Mouse (Mus musculus) myocyte (in vitro differentiated cells): ENCODE results near the gene Camta1.

Experiments
- CEBPB ChIP-seq: IDR thresholded peaks from 2 replicates; pipeline ENCODE4 v1.6.1; 2011; ENCODE audit warnings: mild to moderate bottlenecking, moderate library complexity; ENCODE audit not compliant: poor library complexity, insufficient read depth, severe bottlenecking
- POLR2A ChIP-seq: IDR thresholded peaks from one replicate; pipeline ENCODE4 v1.6.1; 2011; ENCODE audit warnings: low read depth, mild to moderate bottlenecking, control low read depth, moderate library complexity; ENCODE audit not compliant: insufficient read length
- POLR2AphosphoS2 ChIP-seq: IDR thresholded peaks from one replicate; pipeline ENCODE4 v1.6.1; 2011; ENCODE audit warnings: low read depth, control low read depth; ENCODE audit not compliant: insufficient read length
- TCF12 ChIP-seq: IDR thresholded peaks from one replicate; pipeline ENCODE4 v1.6.1; 2011; ENCODE audit warnings: mild to moderate bottlenecking, control low read depth; ENCODE audit not compliant: poor library complexity, insufficient read depth, severe bottlenecking

DNA sequence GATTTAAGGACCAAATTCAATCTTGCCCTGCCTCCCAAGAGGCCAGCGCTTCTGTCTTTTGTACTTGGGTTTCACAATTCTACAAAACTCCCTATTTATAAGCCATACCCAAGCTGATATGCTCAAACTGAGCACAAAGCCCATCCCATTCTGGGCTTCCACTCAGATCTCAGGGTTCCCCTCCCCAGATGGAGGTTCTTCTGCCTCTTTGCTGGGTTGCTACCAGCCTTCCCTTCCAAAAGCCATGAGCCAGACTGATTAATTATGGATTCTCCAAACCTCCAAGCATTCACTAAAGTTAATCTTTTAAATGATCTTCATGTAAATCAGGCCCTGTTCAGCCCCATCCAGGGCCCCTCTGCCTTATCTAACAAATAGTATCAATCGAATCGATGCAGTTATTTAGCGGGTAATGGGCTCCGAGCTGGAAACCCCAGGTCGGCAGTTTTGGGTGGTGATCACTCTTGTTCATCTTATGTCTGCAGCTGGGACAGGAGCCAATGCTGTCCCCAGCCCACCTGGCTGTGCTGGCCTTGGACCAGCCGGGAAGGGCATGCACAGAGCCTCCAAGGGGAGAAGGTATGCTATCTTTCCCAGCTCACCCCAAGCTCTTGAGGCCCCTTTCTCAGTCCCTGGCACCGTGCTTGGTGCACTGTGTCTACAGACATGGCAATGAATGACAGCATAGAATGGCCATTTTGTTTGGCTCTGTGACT is 534.5 kb downstream of the Camta1 start:
- no peak for TF ChIP-seq POLR2A
- no peak for TF ChIP-seq POLR2AphosphoS2
- TF ChIP-seq TCF12: no peak
- no peak for TF ChIP-seq CEBPB
